Mouse (Mus musculus): Measurements from ENCODE around the gene Accs.

The Accs gene

DNA sequence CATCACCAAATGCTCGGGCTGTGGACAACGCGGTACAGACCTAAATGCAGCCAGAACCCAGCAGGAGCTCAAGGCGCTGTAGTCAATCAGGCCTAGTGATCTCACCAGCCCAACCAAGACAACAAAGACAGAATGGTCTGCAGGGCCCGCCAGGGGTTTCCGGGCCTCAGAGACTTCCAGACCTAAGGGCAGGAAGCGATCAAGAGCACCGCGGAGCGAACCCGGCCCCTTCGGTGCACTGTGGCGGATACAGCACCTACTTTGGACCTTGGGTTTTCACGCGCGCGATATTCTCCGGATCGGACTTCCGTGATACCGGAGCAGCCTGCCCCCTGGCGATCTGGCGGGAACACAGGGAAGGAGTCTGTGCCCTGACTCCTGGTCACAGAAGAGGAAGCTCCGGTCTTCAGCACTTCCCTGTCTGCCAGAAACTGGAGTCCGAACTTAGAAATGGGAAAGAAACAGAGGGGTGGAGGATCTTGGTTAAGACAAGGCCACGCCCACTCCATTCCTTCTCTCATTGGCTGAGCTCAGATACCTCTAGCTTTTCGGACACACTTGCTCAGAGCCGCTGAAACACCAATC, at the start of gene Accs:
Accs (minus strand) TSS at position 439 of the 585 bp plus-strand sequence.
- DNase-seq (ENCODE audit: low spot score in 2 of 2) = peak in 1 of 2 experiments; percentile 65

DNA sequence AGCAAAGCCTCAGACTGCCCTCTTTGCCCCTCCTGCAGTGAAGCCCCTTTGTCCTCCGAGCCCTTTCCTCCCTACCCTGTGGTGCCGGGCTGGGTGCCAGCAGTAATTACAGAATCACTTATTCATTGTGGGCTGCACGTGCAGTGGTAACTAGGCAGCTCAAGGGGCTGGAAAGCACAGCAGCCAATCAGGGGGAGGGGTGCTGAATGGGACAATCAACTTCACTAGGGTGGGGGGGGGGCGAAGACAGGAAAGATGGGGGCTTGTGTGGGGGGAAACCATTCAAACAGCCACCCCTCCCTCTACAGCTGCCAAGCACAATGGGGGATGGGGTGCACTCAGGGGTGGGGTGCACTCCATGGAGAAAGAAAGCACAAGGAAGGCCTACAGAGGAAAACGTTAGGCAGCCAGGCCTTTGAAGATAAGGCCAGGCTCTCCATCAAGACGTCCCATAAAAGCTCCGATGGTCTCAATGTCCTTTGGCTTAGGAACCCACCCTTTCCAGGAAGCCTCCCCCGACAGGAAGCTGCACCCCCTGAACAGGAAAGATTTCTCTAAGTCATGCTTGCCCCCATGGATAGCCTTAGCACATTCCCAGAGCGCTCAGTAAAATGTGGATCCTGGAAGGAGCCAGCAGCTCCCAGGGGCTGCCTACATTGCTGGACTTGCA, 42.0 kb upstream of the Accs start:
- DNase-seq (ENCODE audit: low spot score in 2 of 2) = peak; percentile 90 to 93

DNA sequence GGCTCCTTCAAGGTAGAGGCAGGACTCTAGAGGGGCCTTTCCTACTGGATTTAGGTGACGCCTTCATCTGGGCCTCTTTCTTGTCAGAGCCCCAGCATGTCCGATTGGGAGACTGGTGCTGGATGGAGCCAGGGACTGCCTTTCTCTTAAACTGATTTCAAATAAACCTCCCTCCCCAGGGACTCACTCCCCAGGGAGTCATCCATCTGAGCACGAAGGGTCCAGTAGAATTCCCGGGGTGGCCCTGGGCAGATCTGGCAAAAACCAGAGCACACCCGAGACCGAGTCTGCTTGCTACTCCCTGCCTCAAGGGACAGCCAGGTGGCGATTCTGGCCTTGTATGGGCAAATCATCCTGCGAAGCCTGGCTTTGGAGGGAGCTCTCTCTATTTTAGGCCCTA, 40.4 kb upstream of the Accs start:
- DNase-seq (ENCODE audit: low spot score in 2 of 2) = no peak

DNA sequence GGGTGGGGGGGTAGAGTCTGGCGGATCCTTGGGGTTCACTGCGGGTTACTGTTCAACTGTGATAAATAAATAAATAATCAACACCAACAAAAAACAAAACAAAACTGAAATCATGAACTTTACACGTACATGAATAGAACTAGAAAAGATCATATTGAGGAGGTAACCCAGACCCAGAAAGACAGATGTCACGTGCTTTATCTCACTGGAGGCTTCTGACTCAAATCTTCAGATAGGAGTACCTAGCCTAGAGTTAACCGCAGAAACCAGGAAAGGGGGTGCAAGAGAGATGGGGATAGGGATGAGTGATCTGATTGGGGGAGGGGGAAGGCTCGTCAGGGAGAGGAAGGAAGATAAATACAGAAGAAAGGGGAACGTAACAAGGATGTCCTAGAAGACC, 39.3 kb upstream of the Accs start:
- no peak for DNase-seq (ENCODE audit: low spot score in 2 of 2)

- DNase-seq (ENCODE audit: low spot score in 2 of 2) = no peak
Measured at GRCm38 (mm10) chr2:93888366-93888765, 38.6 kb upstream of the Accs start.

DNA sequence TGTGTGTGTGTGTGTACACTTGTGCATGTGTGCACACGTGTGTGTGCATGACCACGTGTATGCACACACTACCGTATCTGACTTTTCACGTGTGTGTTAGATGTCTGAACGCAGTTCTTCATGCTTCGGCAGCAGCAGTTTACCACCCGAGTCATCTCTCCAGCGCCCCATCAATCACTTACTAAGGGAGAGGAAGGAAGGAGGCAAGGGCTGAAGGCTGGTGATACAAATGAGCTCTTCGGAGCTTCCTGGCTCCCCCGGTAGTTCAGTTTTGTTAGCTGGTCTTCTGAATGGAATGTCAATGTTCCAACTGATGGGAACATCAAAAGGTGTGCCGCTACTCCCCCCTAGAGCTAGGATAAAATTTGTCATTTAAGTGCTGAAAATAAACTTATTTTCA, 37.5 kb upstream of the Accs start:
- no peak for DNase-seq (ENCODE audit: low spot score in 2 of 2)

- no peak for DNase-seq (ENCODE audit: low spot score in 2 of 2)
Measured at GRCm38 (mm10) chr2:93886013-93886794, 36.5 kb upstream of the Accs start.

GRCm38 (mm10) chr2:93883066-93883465, 33.3 kb upstream of the Accs start:
- DNase-seq (ENCODE audit: low spot score in 2 of 2) = no peak

DNA sequence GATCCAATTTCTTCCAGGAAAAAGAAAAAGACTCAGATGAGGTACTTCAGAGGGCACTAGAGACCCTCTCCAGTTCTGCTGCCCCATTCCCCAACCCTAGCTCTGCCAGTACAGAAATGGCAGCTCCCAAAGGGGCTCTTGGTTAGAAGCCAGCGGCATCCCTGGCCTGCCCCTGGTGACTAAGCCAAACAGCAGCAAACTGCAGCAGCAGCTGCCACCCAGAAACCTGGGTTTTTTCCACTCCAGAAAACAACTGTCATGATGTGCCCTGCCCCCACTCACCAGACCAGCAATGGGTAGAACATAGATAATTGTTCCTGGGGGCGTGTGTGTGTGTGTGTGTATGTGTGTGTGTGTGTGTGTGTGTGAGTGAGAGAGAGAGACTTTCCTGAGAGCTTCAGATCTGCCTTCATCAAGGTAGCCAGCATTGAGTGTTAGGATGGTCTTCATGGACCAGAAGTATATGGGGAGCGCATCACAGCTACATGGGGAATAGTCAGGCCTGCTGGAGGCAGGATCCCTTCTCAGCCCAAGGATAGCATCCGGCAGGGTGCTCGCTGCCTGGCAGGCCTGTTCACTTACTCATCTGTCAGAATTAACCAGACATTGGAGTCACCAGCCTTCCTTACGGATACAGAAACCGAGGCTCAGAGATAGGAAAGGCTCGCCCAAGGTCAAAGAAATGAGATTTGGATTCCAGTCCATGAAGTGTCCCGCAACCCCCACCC, 32.1 kb upstream of the Accs start:
- DNase-seq (ENCODE audit: low spot score in 2 of 2) = no peak

GRCm38 (mm10) chr2:93880981-93881380, 31.2 kb upstream of the Accs start:
- DNase-seq (ENCODE audit: low spot score in 2 of 2) = no peak

GRCm38 (mm10) chr2:93880450-93880849, 30.7 kb upstream of the Accs start:
- DNase-seq (ENCODE audit: low spot score in 2 of 2) = no peak

GRCm38 (mm10) chr2:93877005-93877404, 27.3 kb upstream of the Accs start:
- DNase-seq (ENCODE audit: low spot score in 2 of 2) = no peak

DNA sequence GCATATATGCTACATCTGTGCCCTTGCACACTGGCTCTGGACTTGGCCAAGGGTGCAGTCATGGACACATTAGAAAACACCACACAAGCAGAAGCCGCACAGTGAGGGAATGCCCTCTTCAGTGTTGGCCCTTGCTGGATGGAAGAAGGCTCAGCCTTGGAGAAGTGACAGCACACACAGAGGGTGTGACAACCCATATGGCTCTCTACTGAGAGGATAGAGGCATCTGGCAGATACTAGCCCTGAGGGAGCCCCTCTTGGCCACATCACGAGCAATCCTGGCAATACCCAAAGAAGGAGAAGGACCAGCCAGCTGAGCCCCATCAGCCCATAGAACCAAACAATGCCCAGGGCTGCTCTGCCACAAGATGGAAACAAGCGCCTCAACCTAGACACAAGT, 24.9 kb upstream of the Accs start:
- DNase-seq (ENCODE audit: low spot score in 2 of 2) = no peak

DNA sequence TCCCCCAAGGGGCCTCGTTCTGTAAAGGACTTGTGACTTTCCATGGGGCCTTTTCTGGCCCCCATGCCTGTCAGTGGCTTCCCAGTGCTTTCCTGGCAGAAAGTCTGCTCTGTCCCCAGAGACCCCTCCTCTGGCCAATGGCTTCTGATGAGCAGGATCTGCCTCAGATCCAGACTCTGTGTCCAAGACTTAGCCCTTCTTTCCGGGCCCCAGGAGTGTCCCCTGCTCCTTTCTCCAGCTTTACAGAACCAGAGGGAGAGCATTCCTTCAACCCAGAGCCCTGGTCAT, 24.4 kb upstream of the Accs start:
- DNase-seq (ENCODE audit: low spot score in 2 of 2) = no peak

DNA sequence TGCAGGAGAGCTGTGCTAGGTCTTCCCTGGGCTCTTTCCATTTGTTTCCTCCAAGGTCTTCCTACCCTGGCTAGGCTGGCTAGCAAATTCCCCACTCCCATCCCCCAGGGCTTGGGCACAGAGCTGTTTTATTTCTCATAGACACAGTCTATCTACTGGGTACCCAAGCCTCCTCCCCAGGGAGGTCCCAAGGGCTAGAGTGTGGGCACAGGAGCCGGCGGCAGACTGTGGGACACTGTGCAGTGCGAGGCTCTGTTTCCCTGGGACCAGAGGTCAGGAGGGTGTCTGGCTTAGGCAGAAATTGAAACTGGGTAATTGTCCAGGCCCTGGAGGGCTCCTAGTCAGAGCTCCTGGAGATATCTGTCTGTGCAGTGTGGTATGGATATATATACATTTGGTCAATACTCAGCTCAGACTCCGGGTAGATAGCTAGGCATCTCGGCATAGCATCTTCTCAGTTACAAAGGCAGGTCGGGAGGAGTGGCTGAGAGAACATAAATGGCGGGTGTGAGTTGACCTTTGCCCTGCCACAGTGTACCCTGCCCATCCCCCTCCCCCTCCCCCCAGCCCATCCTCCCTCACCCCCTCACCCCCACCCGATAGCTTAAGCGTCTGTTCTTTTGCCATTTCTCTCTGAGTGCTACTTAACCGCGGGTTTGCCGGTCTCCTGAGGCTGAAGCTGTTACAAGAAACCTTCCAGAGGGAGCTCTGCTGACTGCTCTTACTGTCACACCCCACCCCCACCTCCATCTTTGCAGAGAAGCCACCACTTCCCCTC, 23.9 kb upstream of the Accs start:
- DNase-seq (ENCODE audit: low spot score in 2 of 2) = no peak

DNA sequence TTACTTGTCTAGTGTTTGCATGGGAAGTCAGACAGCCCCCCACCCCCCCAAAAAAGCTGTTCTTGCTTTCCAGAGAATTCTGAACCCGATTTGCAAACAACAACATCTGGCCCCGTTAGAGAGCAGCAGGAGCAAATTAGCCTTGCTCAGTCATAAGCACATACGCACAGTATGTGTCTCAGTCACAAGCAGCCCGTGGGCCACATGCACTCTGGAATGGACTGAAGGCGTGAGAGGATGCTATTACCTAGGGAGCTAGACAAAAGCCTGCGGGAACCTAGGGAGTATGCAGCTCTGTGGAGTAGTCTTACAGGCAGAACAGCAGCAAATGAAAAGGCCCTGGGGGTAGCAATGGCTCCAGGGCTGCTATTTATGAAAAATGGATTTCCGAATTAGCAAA, 22.5 kb upstream of the Accs start:
- no peak for DNase-seq (ENCODE audit: low spot score in 2 of 2)

DNA sequence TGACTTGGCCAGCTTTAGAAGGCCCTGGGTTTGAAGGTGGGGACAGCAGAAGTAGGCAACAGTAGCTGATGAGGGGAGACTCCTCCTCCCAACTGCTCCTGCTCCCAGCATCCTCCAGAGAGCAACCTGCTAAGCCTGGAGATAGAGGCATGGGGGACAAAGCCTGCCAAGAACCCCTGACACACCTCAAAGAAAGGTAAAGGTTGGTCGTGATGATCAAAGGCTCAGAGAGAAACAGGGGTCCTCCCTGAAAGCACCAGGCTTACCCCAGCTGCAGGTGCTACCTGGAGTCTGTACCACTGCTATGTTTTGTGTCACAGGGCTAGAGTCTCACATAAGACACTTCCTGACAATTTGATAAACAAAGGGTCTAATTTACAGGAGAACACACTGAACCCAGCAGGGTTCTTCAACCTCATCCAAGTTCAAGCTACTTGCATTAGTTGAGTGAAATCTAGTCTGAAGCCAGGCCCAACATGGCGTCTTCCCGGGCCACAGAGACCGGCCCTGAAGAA, 21.7 kb upstream of the Accs start:
- DNase-seq (ENCODE audit: low spot score in 2 of 2) = no peak

GRCm38 (mm10) chr2:93870842-93871241, 21.1 kb upstream of the Accs start:
- DNase-seq (ENCODE audit: low spot score in 2 of 2) = peak; percentile 58 to 74

GRCm38 (mm10) chr2:93869107-93869600, 19.4 kb upstream of the Accs start, which contains the start of gene Accsl:
Accsl (minus strand) TSS chr2:93869157.
- no peak for DNase-seq (ENCODE audit: low spot score in 2 of 2)

DNA sequence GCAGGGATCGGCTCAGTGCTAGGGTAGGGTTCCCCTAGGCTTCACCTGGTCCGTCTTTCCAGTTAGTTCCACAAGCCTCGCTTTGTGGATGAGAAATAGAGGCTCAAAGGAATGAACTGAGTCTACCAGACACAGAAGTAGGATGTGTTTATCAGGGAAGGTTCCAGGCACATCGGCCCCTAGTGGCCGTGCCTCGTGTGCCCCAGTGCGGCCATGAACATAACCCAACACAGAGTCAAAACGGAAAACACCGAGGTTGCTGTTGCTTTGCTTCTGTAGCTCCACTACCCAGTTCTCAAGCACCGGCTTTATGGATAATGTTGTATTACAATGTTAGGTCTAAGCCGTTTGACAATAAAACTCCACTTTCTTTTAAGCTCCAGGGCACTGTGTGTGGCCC, 18.8 kb upstream of the Accs start:
- DNase-seq (ENCODE audit: low spot score in 2 of 2) = no peak

DNA sequence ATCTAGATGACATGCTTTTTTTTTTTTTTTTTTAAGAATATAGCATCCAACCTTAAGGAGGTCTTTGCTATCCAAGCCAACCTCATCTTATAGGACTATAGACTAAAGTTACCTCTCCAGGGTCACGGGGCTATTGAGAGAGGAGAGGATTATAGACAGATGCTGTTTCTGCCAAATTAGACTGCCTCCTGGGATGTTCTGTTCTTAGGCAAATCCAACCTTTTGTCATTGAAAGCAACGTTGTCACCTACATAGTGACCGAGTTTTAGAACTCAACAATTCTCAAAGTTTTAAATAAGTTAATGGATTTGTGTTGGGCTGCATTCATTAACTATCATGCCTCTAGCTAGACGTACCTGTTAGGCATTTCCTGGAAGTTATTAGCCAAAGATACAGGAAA, 13.5 kb upstream of the Accs start:
- no peak for DNase-seq (ENCODE audit: low spot score in 2 of 2)
